Mouse (Mus musculus) spleen, adult 2 months (tissue): ENCODE measurements at regions not wholly inside any gene's neighbourhood (a gene's known extent, or its start where the extent isn't known, plus 50 kb on each side); places are given as distances from the start of the nearest gene placed in this dataset.

Source experiments
- DNase-seq, 2 experiments: peaks; one replicate each; pipeline versions ENCODE4 v3.0.0 to v3.0.0-alpha.2; 2012 to 2021; ENCODE audit warnings: low spot score in 2 of 2, low read depth in 1 of 2
- H3K27ac ChIP-seq: fragments of 200-500 bp; 2 replicates; pipeline ENCODE4 v1.5.1; 2012; ENCODE audit warnings: low read length, inconsistent platforms; ENCODE audit not compliant: insufficient read depth
- H3K27me3 ChIP-seq: fragments of 200-500 bp; 2 replicates; pipeline ENCODE4 v1.6.1; 2012; ENCODE audit warnings: mild to moderate bottlenecking, moderate library complexity, low read length, inconsistent platforms; ENCODE audit not compliant: control insufficient read depth, insufficient read depth
- H3K36me3 ChIP-seq: fragments of 200-500 bp; 2 replicates; pipeline ENCODE4 v1.6.1; 2012; ENCODE audit warnings: mild to moderate bottlenecking, low read length, inconsistent platforms; ENCODE audit not compliant: control insufficient read depth, insufficient read depth
- H3K4me1 ChIP-seq: fragments of 200-500 bp; 2 replicates; pipeline ENCODE4 v1.6.1; 2011; ENCODE audit warnings: inconsistent platforms; ENCODE audit not compliant: control insufficient read depth, insufficient read depth, insufficient read length
- H3K4me3 ChIP-seq: fragments of 200-500 bp; 2 replicates; pipeline ENCODE4 v1.5.1; 2011; ENCODE audit warnings: mild to moderate bottlenecking, inconsistent platforms; ENCODE audit not compliant: insufficient read depth, insufficient read length; ENCODE audit errors: extremely low read depth
- CTCF ChIP-seq: fragments of 200-500 bp; IDR thresholded peaks from 2 replicates; pipeline ENCODE4 v1.5.1; 2011; ENCODE audit warnings: mild to moderate bottlenecking, inconsistent platforms; ENCODE audit not compliant: insufficient read depth, insufficient read length, insufficient replicate concordance; ENCODE audit errors: extremely low read depth
- POLR2A ChIP-seq: fragments of 200-500 bp; IDR thresholded peaks from 2 replicates; pipeline ENCODE4 v1.6.1; 2011; ENCODE audit warnings: low read depth, low read length, inconsistent platforms
- WGBS: fragments of 180-500 bp; shearing (Covaris S2); methylation state at CpG from one replicate; pipeline ENCODE4 v1.1.7; 2018; 5-methylcytosine and 5-hydroxymethylcytosine counted together

DNA sequence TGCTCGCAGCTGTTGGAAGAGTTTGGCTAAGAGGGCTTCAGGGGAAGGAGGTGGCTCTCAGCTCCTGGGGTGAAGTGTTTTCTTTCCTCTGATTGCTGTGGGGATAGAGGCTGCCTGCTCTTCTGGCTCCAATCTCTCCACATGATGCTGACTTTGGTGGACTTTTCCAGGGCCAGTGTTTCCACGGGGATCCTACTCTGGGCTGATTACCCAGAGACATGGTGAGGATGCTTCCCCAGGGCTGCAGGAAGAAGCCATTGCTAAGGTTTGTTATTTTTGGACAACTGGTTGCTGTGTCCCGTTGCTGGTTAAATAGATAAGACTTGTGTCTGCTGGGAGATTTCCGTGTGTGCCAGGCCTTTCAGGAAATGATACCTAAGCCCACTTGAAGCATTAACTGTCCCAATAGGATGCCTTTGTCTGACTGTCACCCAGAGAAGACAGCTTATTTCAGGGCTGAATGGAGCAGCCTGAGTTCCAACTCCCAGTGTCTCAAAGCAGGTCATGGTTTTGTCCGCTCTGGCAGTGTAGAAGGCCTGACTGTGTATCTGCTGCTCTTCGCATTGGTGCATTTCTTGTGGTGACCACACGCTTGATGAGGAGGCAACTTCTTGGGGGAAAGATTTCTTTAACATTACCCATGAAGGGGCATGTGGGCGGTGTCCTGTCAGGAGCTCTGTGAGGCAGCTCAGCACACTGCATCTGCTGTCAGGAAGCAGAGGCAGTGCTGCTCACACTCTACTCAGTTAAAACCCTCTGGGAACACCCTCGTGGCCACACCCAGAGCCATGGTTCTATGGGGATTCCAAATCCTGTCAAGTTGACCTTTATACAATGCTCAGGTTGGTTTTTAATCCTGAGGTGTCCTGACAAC lies 228.3 kb upstream of the Gadl1 start:
- H3K27me3 ChIP-seq, result no peaks in the 10 kb centered on the region
- no peak overlapping the region for H3K27ac ChIP-seq
- WGBS, result 55% methylated on average over 9 of the region's 9 CpGs
- H3K36me3 ChIP-seq, result no peaks in the 10 kb centered on the region
- H3K4me3 ChIP-seq, result no peak overlapping the region
- H3K4me1 ChIP-seq, result no peaks in the 10 kb centered on the region; the same call in 1 of the 2 replicates
- DNase-seq, result no peak
- TF ChIP-seq CTCF (no peak), POLR2A (no peak)

DNA sequence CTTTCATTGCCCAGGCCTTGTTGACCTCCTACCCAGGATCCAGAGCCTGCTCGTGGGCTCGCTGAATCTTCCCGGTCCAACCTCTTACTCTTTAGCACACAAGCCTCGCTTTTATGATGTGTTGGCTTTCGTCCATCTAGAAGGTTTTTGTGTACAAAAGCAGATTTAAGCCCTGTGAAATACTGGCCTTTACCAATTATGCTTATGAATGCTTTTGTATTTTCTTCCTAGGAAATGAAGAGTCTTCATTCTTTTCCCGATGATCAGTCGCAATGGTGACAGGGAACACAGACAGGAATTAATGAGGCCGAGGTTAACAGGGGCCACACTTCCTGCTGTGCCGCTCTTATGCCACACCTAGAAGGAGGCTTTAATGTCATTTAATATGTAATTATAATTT lies 227.4 kb upstream of the Gadl1 start:
- Histone ChIP-seq H3K4me3 (no peak overlapping the region), H3K27me3 (no peaks in the 10 kb centered on the region), H3K36me3 (no peaks in the 10 kb centered on the region), H3K27ac (no peak overlapping the region), H3K4me1 (no peaks in the 10 kb centered on the region; the same call in 1 of the 2 replicates)
- TF ChIP-seq POLR2A (no peak), CTCF (no peak)
- no peak for DNase-seq
- 77% methylated on average over 9 of the region's 9 CpGs for WGBS

DNA sequence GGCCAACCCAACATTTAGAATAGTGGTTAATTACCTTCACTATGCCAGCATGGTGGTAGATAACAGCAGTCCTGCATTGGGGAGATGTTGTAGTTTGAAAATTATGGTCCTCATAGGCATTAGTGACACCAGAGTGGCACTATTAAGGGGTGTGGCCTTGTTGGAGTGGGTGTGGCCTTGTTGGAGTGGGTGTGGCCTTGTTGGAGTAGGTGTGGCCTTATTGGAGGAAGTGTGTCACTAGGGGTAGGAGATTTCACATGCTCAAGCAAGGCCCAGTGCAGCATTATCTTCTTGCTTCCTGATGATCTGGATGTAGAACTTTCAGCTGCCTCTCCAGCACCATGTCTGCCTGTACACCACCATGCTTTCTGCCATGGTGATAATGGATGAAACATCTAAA lies 225.3 kb upstream of the Gadl1 start:
- H3K27ac ChIP-seq, result no peak overlapping the region
- no peak for TF ChIP-seq CTCF
- no peaks in the 10 kb centered on the region for H3K27me3 ChIP-seq
- no peaks in the 10 kb centered on the region for H3K36me3 ChIP-seq
- H3K4me1 ChIP-seq, result no peaks in the 10 kb centered on the region; the same call in 1 of the 2 replicates
- DNase-seq, result no peak
- H3K4me3 ChIP-seq, result no peak overlapping the region

DNA sequence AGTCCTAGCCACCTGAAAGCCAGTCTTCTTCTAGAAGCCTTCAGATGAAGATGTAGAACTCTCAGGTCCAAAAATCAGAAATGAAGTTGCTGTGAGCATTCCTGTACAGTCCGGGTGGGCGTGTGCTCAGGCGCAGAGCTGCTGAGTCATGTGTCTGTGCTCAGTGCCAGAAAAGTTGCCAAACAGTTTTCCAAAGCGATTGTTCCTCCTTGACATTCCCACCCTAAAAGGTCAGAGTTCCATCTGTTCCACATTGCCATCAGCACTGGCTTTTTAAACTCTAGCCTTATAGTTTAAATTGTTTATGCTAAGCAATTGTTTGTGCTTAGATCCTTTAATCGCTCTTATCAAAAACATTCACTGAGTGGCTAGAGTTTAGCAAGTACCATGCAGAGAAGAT lies 222.7 kb upstream of the Gadl1 start:
- no peak overlapping the region for H3K27ac ChIP-seq
- H3K36me3 ChIP-seq, result no peaks in the 10 kb centered on the region
- no peak overlapping the region for H3K4me3 ChIP-seq
- DNase-seq, result no peak
- 87% methylated on average over 5 of the region's 5 CpGs for WGBS
- no peak for TF ChIP-seq CTCF
- TF ChIP-seq POLR2A, result no peak
- no peaks in the 10 kb centered on the region for H3K27me3 ChIP-seq
- no peaks in the 10 kb centered on the region; the same call in 1 of the 2 replicates for H3K4me1 ChIP-seq

DNA sequence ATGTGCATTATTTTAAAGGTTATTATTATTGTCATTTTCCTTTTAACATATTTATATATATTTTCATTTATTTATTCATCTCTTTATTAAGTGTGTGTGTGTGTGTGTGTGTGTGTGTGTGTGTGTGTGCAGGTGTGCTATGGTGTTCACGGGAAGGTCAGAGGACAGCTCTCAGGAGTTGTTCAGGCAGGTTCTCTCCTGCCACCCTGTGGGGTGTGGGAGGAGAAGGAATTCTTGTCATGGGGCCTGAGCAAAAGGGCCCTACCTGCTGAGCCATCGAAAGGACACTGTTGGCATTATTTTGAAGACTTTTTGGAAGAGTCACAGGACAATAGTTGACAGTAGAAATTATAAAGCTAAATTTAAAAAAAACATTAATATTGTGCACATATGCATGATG lies 216.4 kb upstream of the Gadl1 start:
- Histone ChIP-seq H3K36me3 (no peaks in the 10 kb centered on the region), H3K27ac (no peak overlapping the region), H3K4me3 (no peak overlapping the region), H3K4me1 (no peaks in the 10 kb centered on the region), H3K27me3 (no peaks in the 10 kb centered on the region)
- TF ChIP-seq CTCF (peak; percentile 23; the same call in 1 of the 2 replicates), POLR2A (no peak)
- DNase-seq, result no peak
- WGBS, result 54% methylated on average over 2 of the region's 2 CpGs

DNA sequence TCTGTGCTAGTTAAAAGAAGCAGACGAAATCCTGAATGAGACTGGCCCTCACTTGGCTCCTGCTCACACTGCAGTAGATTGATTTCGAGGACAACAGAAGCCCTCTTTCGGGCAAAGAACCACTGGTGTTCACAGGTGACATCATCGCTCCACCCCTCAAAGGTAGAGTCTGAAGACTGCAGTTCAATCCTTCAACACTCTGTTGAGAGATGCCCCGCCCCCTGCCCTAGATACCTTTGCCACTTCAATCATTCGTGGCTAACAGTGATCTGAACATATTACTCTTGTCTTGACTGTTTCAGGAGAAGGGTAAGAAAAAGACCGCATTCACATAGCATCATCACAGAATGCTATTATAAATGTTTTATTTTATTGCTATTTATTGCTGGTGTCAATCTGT lies 205.5 kb upstream of the Gadl1 start:
- WGBS, result 74% methylated on average over 7 of the region's 7 CpGs
- Histone ChIP-seq H3K4me1 (no peaks in the 10 kb centered on the region), H3K36me3 (no peaks in the 10 kb centered on the region), H3K27me3 (no peaks in the 10 kb centered on the region), H3K4me3 (no peak overlapping the region), H3K27ac (no peak overlapping the region)
- no peak for TF ChIP-seq POLR2A
- no peak for TF ChIP-seq CTCF
- peak in 1 of 2 experiments; percentile 19 for DNase-seq

DNA sequence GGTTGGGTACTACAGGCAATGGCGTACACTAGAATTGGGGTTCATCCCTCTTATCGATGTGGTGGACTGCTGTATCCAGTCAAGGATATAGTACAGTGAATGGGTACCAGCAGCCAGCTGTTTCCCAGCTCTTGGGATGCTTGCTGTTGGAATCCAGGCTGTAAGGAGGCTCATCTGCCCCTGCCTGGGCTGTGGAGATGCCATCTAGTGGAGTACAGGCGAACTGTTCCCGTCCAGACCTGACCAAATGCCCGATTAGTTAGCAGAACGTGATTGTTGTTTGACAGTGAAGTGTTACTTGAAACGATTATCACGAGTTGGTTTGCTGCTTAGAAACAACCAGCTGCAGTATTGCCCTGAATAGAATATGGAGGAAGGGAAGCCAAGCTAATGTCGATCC lies 205.0 kb upstream of the Gadl1 start:
- Histone ChIP-seq H3K4me1 (no peaks in the 10 kb centered on the region), H3K4me3 (no peak overlapping the region), H3K27me3 (no peaks in the 10 kb centered on the region), H3K27ac (no peak overlapping the region), H3K36me3 (no peaks in the 10 kb centered on the region)
- peak; percentile 72; the same call in 1 of the 2 replicates for TF ChIP-seq CTCF
- no peak for TF ChIP-seq POLR2A
- 39% methylated on average over 9 of the region's 9 CpGs for WGBS
- DNase-seq, result peak; percentile 19 to 42
